Mouse (Mus musculus): ENCODE results near the gene Bend4.

The Bend4 gene

GRCm38 (mm10) chr5:67411475-67411874 is 16.6 kb downstream of the Bend4 start:
- no peak for DNase-seq

GRCm38 (mm10) chr5:67410426-67410825 is 17.7 kb downstream of the Bend4 start:
- DNase-seq = no peak

DNA sequence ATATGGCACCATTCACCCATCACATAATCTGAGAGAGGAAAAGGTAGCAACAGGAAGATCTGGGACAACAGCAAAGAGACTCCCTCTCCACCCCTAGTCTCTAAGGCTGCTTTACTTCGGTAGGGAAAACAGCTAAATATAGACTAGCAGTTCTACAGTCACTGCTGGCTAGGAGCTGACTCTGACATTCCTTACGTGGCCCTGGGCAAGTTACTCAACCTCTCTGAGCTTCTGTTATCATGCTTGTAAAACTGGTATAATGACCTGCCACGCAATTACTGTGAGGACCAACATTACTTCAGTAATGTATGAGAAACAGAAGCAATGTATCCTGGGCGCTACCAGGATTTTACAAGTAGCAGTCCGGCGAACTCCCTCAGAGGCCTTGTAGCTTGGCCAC is 19.7 kb downstream of the Bend4 start:
- no peak for DNase-seq

GRCm38 (mm10) chr5:67404919-67405318 is 23.2 kb downstream of the Bend4 start:
- DNase-seq = no peak

- no peak for DNase-seq
Observed at GRCm38 (mm10) chr5:67404380-67404779, 23.7 kb downstream of the Bend4 start.

- no peak for DNase-seq
Observed at GRCm38 (mm10) chr5:67401612-67402011, 26.5 kb downstream of the Bend4 start.

- DNase-seq = no peak
Observed at GRCm38 (mm10) chr5:67400608-67401480, 27.3 kb downstream of the Bend4 start.

- no peak for DNase-seq
Observed at GRCm38 (mm10) chr5:67399876-67400607, 28.1 kb downstream of the Bend4 start.

- no peak for DNase-seq
Observed at GRCm38 (mm10) chr5:67397186-67397585, 30.9 kb downstream of the Bend4 start.

- no peak for DNase-seq
Observed at GRCm38 (mm10) chr5:67395211-67395851, 32.8 kb downstream of the Bend4 start.

GRCm38 (mm10) chr5:67393951-67394350 is 34.2 kb downstream of the Bend4 start:
- no peak for DNase-seq

DNA sequence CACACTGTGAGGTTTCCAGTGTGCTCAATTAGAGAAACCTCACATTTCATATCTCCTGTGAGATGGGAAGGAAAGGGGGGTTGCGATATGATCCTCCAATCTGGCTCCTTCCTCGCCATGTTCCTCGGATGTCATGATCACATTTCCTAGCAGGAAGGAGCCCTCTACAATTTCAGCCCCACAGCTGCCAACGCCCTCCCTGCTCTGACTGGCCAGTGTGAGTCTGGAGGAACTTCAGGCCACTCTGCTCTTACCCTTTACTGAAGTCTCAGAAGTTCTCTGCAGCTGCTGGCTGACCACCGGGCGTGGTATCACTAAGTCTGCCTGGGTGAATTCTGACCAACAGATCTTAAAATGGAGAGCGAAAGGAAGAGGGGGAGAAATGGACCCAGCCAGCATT is 45.6 kb downstream of the Bend4 start:
- no peak for DNase-seq

DNA sequence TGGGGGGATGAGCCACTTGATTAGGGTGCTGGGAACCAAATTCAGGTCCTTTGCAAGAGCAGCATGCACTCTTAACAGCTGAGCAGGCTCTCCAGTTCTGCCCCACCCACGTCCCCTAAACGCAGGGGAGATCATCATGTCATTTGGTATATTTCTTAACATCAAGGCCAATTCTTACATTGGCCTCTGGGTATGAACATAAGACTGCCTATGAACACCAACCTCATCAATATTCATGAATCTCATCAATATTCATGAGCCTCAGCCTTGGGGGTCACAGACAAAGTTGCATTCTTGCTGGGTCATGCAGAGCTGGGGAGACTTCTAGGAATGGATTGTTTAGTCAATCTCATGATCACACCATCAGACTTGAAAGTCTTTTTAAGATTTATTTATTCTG is 46.4 kb downstream of the Bend4 start:
- DNase-seq = no peak

DNA sequence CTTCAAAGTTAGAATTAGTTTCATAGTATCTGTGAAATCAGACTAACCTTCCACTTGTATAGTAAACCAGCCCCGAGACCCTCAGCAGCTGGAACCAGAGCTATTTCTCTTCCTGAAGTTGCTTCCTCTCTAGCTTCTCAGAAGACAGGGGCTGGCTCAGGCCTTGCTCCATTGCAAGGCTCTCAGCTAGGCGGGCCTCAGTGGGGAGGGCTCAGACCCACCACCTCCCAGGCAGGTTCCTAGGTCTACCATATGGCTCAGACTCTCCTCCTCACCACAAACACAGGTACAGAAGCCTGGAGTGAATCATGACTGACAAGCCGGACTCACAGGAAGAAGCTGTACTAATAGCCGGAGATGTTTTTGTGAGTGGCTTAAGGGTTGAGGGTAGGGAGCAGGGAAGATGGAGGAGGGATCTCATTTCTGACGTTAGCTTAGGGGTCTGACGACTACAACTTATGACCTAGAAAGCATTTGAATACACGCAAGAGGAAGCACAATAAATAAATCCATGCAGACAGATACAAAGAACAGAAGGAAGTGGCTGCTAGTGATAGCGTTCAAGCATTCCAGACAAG is 51.0 kb downstream of the Bend4 start:
- no peak for DNase-seq

- no peak for DNase-seq
Observed at GRCm38 (mm10) chr5:67362931-67363330, 65.2 kb downstream of the Bend4 start.

GRCm38 (mm10) chr5:67362316-67362715 is 65.8 kb downstream of the Bend4 start:
- DNase-seq = no peak

GRCm38 (mm10) chr5:67348949-67349348 is 79.2 kb downstream of the Bend4 start:
- no peak for DNase-seq

GRCm38 (mm10) chr5:67347060-67347459 is 81.0 kb downstream of the Bend4 start:
- peak in 1 of 2 experiments; percentile 15 for DNase-seq

Measured in kidney, adult 8-10 months (tissue).